Mouse (Mus musculus) forebrain, embryonic 15.5 days (tissue): ENCODE results near the gene Cyp17a1. TPM values are rescaled to one million over a fixed set of nuclear protein-coding genes. Genes with fewer than 3 reads are reported as not detected.

Source experiments
- ATAC-seq: fragments of 200-750 bp; cut with Nextera tagmentation; replicated peaks from 2 replicates; pipeline ENCODE4 v1.8.0; 2017; ENCODE audit warnings: mild to moderate bottlenecking, moderate TSS enrichment, moderate library complexity
- H3K27ac ChIP-seq: fragments of 300-500 bp; sonication (generic); replicated peaks from 2 replicates; pipeline ENCODE4 v1.5.1; 2015; ENCODE audit warnings: mild to moderate bottlenecking, inconsistent platforms
- H3K27me3 ChIP-seq: fragments of 300-500 bp; sonication (generic); 2 replicates; pipeline ENCODE4 v1.6.1; 2015; ENCODE audit warnings: inconsistent platforms
- H3K36me3 ChIP-seq: fragments of 300-500 bp; sonication (generic); 2 replicates; pipeline ENCODE4 v1.6.1; 2015; ENCODE audit warnings: mild to moderate bottlenecking, inconsistent platforms
- H3K4me1 ChIP-seq: fragments of 300-500 bp; sonication (generic); 2 replicates; pipeline ENCODE4 v1.6.1; 2015; ENCODE audit warnings: inconsistent platforms
- H3K4me2 ChIP-seq: fragments of 300-500 bp; sonication (generic); replicated peaks from 2 replicates; pipeline ENCODE4 v1.6.1; 2015; ENCODE audit warnings: mild to moderate bottlenecking, inconsistent platforms
- H3K4me3 ChIP-seq: fragments of 300-500 bp; sonication (generic); 2 replicates; pipeline ENCODE4 v1.5.1; 2015; ENCODE audit warnings: mild to moderate bottlenecking, inconsistent platforms
- H3K9ac ChIP-seq: fragments of 300-500 bp; sonication (generic); replicated peaks from 2 replicates; pipeline ENCODE4 v1.6.1; 2015; ENCODE audit warnings: mild to moderate bottlenecking, inconsistent platforms
- H3K9me3 ChIP-seq: fragments of 300-500 bp; sonication (generic); 2 replicates; pipeline ENCODE4 v1.6.1; 2016; ENCODE audit warnings: inconsistent platforms
- WGBS: fragments of 180-500 bp; shearing (Covaris S2); methylation state at CpG from one replicate; pipeline ENCODE4 v1.1.7; 2015; ENCODE audit warnings: mixed read lengths; 5-methylcytosine and 5-hydroxymethylcytosine counted together
- polyA plus RNA-seq: library from polyadenylated mRNA; unstranded; fragments of >200 nt; fragmentation: Nextera tagmentation; extraction: Ambion mirVana; gene quantifications from 2 replicates; pipeline ENCODE4 v1.2.1, GENCODE M21; 2015

Gene Cyp17a1
- polyA plus RNA-seq: not detected in 2 replicates

DNA sequence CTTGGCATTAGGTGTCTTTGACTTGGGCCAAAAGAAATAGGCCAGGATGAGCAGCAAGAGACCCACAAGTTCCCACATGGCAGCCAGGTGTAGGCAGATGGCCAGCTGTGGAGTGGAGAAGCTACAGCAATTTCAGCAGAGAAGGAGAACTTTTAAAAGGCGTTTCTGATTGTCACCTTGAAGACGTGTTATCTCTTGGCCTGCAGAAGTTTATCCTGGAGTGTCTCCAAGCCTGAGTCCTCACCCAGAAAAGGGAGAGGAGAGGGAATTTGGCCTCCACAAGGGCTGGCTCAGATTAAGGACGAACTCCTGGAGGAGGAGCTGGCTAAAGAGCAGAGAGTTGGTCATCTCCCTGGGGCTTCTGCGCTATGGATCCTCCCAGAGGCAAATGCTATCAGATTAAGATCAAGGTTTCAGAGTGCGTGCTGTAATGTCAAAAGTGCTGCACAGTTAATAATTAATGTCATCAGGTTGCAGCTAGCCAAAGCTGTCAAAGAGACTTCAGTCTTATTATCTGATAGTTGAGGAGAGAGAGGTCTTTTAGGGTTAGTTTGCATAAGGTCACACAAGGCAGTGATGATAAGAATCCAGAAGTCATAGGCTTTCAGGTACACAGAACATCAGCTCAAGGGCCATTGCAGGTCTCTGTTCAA lies at the start of gene Cyp17a1:
Gene Cyp17a1, minus strand, starts transcription at position 407 of the 653 bp plus-strand sequence.
- ATAC-seq: no peak
- Histone ChIP-seq H3K27ac (no peak within 1 kb of the TSS), H3K4me2 (no peak within 1 kb of the TSS), H3K36me3 (no peaks in the 10 kb centered on the region), H3K9ac (no peak within 1 kb of the TSS), H3K4me1 (no peaks in the 10 kb centered on the region), H3K4me3 (no peak within 1 kb of the TSS), H3K27me3 (no peaks in the 10 kb centered on the region), H3K9me3 (no peaks in the 10 kb centered on the region)
- 74% methylated on average over 5 of the region's 5 CpGs for WGBS

DNA sequence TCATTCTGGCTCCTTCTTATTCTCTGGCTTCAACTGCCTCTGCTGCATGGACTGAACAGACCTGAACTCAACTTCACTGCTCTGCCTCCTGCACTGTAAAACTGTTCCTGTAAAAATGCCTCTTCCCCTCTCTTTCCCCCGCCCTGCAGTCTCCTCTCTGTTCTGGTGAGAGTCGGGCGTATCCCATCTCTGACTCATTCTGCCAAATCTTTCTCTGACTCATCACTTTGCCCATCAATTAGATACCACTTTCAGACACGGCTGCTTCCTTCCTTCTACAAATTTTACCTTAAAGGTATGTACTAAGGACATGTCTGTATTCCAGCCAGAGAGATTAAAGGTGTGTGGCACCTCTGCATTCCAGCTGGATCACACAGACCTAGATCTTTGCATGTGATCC lies 45.2 kb upstream of the Cyp17a1 start:
- H3K4me3 ChIP-seq: no peak overlapping the region
- no peak overlapping the region for H3K27ac ChIP-seq
- no peaks in the 10 kb centered on the region for H3K27me3 ChIP-seq
- H3K9me3 ChIP-seq: no peaks in the 10 kb centered on the region
- H3K4me2 ChIP-seq: no peak overlapping the region
- H3K9ac ChIP-seq: no peak overlapping the region
- no peaks in the 10 kb centered on the region for H3K4me1 ChIP-seq
- no peak for ATAC-seq
- H3K36me3 ChIP-seq: 0 out of 2 replicates have a peak, but pooled peaks cover 3% of the 10 kb centered on the region
- 80% methylated on average over 4 of the region's 4 CpGs for WGBS

DNA sequence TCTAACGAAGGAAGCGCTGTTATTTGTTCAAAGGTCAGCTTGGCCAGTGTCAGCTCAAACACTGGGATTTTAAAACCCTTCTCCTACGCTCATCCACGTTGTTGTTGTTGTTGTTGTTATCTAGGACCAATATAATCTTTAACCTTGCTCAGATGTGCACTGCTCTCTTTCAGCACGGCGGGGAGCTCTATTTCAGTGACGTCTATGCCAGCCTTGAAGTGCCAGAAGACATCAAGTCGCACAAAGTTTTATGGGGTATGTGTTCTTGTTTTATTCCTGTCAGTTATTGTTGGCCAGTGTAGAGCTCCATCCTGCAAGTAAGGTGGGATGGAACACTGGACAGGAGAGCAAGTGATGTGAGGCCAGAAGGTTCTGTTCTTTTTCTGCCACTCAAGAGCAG lies 42.0 kb upstream of the Cyp17a1 start:
- Histone ChIP-seq H3K9ac (no peak overlapping the region), H3K27me3 (no peaks in the 10 kb centered on the region), H3K4me3 (no peak overlapping the region), H3K27ac (no peak overlapping the region), H3K36me3 (no peaks in the 10 kb centered on the region), H3K4me1 (no peaks in the 10 kb centered on the region), H3K9me3 (no peaks in the 10 kb centered on the region), H3K4me2 (no peak overlapping the region)
- ATAC-seq: no peak
- WGBS: 85% methylated on average over 8 of the region's 8 CpGs

DNA sequence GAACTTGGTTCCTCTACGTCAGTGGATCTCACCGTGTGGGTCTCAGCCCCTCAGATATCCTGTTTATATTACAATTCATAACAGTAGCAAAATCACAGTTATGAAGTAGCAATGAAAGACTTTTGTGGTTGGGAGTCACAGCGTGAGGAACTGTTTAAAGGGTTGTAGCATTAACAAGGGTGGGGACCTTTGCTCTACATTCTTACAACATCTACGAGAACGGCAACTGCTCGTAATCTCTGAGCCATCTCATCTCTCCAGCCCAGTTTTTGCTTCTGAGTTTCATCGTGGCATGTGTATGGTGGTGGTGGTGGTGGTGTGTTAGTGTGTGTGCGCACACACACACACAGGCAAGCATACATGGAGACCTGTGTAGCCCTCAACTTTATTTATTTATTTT lies 41.3 kb upstream of the Cyp17a1 start:
- H3K27ac ChIP-seq: no peak overlapping the region
- no peak overlapping the region for H3K9ac ChIP-seq
- no peak overlapping the region for H3K4me3 ChIP-seq
- H3K4me1 ChIP-seq: no peaks in the 10 kb centered on the region
- no peaks in the 10 kb centered on the region for H3K27me3 ChIP-seq
- no peaks in the 10 kb centered on the region for H3K9me3 ChIP-seq
- H3K36me3 ChIP-seq: no peaks in the 10 kb centered on the region
- no peak overlapping the region for H3K4me2 ChIP-seq
- no peak for ATAC-seq
- WGBS: 91% methylated on average over 8 of the region's 8 CpGs

DNA sequence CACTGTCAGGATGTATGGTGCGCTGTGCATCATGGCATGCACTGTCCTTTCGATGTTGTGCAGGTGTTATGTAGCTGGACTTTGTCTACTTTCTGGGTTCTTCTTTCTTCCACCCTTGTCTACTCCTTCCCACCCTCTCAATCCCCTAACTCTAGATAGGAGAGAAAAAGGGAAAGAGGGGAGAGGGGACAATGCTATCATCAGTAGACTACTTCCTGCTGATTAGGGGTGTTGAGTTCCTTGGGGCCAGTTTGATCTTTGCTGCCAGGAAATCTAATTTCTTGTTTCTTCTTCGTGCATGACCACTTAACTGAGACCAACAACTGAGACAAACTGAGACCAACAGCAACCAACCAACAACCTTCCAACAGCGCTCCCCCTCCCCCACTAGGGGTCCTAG lies 37.6 kb upstream of the Cyp17a1 start:
- Histone ChIP-seq H3K9me3 (no peaks in the 10 kb centered on the region), H3K27ac (no peak overlapping the region), H3K4me1 (peaks cover 10% of the 10 kb centered on the region), H3K9ac (no peak overlapping the region), H3K36me3 (no peaks in the 10 kb centered on the region), H3K27me3 (no peaks in the 10 kb centered on the region), H3K4me2 (no peak overlapping the region), H3K4me3 (no peak overlapping the region)
- 95% methylated on average over 4 of the region's 4 CpGs for WGBS
- no peak for ATAC-seq

DNA sequence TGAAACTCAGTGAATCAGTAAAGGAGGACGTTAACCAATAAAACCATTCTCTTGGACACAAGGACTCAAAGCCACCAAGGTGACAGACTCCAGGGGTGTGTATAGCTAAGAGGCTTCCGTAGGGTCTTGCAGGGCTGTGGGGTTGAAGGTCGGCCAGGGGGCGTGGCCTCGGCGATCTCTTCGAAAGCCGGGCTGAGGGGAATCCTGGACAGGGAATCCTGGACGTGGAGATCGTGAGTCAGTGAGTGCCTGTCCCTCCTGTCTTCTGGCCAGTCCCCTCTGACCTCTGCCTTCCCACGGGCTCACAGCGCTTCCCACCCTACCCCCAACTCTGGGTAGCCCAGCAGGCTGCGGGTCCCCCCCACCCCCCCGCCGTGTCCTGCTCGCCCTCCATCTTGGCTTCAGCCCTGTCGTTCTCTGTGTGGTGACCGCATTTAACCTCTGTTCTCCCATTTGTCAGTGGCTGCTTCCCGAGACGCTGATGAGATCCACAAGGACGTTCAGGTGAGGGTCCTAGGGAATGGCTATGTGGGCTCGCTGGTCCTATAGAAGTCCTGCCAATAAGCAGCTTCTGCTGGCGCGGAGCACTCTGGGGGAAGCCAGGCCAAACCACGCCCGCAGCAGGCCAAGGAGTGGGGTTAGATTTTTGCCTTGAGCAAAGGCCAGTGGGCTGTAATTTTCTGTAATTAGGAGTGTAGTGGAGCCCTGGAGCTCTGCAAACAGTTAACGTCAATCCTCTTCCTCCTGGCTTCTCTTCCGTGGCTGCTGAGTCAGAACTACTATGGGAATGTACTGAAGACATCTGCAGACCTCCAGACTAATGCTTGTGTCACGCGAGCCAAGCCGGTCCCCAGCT lies 34.6 kb upstream of the Cyp17a1 start, which contains the start of gene As3mt:
Gene As3mt, plus strand, starts transcription at position 163 of the 856 bp plus-strand sequence.
- H3K9me3 ChIP-seq: no peaks in the 10 kb centered on the region
- H3K36me3 ChIP-seq: no peaks in the 10 kb centered on the region
- no peak for ATAC-seq
- WGBS: 13% methylated on average over 31 of the region's 31 CpGs
- no peak within 1 kb of the TSS for H3K27ac ChIP-seq
- H3K4me3 ChIP-seq: peak within 1 kb of the TSS; percentile 40
- peak within 1 kb of the TSS; percentile 51 for H3K4me2 ChIP-seq
- H3K9ac ChIP-seq: peak within 1 kb of the TSS; percentile 29; the same call in 1 of the 2 replicates
- H3K4me1 ChIP-seq: peaks cover 10% of the 10 kb centered on the region
- H3K27me3 ChIP-seq: no peaks in the 10 kb centered on the region

DNA sequence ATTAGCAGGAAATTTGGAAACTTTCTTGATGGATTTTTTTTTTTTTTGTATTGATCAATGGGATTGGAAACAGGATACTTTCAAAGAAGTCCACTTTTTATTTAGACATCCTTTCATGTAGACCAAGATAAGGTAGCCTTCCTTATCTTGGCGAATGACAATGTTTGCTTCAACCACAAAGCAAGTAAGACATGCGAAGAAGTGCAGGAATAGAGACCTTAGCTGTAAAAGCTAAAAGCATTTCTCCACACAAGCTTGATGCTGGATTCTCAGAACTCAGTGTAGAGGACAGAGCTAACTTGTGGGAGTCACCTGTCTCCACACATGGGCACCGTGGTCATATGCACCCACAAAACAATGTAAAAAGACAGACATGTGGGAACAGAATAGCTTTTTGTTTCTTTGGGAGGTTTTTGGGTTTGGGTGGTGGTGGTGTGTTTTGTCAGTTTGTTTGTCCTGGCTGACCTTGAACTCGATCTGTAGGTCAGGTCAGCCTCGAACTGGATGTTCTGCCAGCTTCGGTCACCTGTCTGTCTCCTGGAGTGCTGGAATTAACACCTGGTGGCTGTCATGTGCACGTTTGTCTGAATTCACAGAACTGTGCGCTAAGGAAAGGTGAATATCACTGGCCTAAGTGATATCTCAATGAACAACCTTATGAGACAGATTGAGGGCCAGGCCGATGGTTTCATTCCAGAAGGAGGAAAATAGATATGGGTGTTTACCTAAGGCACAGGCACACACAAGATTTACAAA lies 33.7 kb upstream of the Cyp17a1 start:
- Histone ChIP-seq H3K27ac (no peak overlapping the region), H3K9me3 (no peaks in the 10 kb centered on the region), H3K4me2 (no peak overlapping the region), H3K4me1 (peaks cover 10% of the 10 kb centered on the region), H3K27me3 (no peaks in the 10 kb centered on the region), H3K36me3 (no peaks in the 10 kb centered on the region), H3K9ac (no peak overlapping the region), H3K4me3 (peak overlapping the region; percentile 40; the same call in 1 of the 2 replicates)
- no peak for ATAC-seq
- 80% methylated on average over 9 of the region's 9 CpGs for WGBS

DNA sequence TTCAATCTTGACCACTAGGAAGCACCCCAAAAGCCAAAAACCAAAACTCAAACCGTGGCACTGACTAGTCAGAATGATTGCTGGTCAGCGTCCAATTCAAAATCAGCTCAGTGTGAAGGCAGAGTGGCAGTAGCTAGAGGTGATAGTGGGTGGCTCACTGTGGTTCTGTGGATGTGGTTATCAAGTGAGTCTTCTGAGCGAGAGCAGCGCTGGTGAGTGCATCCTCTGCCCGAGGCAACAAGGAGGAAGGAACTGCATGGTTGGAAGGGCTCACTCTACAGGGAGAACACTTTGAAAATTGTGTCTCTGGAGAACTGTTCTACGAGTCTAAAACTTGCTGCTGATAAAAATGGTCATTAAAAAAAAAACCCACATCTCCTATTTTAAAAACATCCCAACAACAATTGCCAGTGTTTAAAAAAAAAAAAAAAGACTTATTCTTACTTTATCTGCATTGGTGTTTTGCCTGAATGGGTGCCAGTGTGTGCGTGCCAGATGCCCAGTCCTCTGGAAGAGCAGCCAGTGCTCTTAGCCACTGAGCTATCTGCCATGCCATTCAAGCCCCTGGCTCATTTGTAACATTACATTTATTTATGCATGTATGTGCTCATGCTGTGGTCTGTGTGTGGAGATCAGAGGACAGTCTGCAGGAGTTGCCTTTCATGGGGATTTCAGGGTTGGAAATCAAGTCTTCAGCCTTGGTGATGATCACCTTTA lies 33.0 kb upstream of the Cyp17a1 start:
- ATAC-seq: no peak
- Histone ChIP-seq H3K27ac (no peak overlapping the region), H3K4me1 (peaks cover 10% of the 10 kb centered on the region), H3K36me3 (no peaks in the 10 kb centered on the region), H3K4me2 (no peak overlapping the region), H3K9me3 (no peaks in the 10 kb centered on the region), H3K9ac (no peak overlapping the region), H3K4me3 (no peak overlapping the region), H3K27me3 (no peaks in the 10 kb centered on the region)
- 70% methylated on average over 7 of the region's 7 CpGs for WGBS

DNA sequence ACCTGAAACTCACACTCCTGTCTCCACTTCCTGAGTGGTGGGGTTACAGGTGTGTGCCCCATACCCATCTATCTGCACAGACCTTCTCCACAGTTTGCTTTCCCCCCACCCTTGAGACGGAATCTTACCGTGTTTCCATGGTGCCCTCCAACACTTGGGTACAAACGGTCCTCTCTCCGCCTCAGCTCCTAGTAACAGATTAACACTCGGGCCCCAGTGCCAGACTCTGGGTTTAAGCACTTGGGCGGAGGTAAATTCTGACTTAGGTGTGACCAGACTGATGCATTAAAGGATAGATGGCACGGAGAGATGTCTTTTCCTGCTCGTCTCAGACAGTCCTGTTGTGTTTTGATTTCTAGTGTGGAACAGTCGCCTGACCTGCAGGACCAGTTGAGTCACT lies 28.2 kb upstream of the Cyp17a1 start:
- no peak overlapping the region for H3K27ac ChIP-seq
- no peaks in the 10 kb centered on the region for H3K4me1 ChIP-seq
- no peak overlapping the region for H3K4me2 ChIP-seq
- H3K36me3 ChIP-seq: no peaks in the 10 kb centered on the region
- H3K9me3 ChIP-seq: no peaks in the 10 kb centered on the region
- ATAC-seq: no peak
- no peaks in the 10 kb centered on the region for H3K27me3 ChIP-seq
- WGBS: 92% methylated on average over 9 of the region's 9 CpGs
- no peak overlapping the region for H3K4me3 ChIP-seq
- no peak overlapping the region for H3K9ac ChIP-seq

DNA sequence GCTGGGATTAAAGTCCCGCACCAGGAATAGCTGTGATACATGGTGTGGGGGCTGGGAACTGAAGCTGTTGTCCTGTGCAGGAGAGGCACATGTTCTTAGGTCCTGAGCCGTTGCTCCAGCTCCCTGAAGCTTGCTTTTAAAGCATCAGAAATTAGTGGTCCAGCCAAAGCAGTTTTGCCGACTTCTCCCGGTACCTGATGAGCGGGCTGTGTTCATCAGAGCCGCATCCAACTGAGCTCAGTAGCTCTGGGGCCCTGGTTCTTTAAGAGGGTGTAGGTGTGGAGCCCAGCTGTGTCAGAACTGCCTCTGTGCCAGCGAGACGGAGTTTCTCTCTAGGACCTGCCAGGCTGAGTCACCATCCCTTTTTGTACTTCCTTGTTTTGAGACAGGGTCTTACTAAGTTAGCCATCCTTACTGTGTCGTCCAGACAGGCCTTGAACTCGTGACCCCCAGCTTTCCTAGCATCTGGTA lies 26.1 kb upstream of the Cyp17a1 start:
- Histone ChIP-seq H3K4me3 (no peak overlapping the region), H3K9ac (no peak overlapping the region), H3K4me2 (no peak overlapping the region), H3K9me3 (no peaks in the 10 kb centered on the region), H3K4me1 (no peaks in the 10 kb centered on the region), H3K27ac (no peak overlapping the region), H3K36me3 (no peaks in the 10 kb centered on the region), H3K27me3 (no peaks in the 10 kb centered on the region)
- WGBS: 84% methylated on average over 10 of the region's 10 CpGs
- no peak for ATAC-seq

DNA sequence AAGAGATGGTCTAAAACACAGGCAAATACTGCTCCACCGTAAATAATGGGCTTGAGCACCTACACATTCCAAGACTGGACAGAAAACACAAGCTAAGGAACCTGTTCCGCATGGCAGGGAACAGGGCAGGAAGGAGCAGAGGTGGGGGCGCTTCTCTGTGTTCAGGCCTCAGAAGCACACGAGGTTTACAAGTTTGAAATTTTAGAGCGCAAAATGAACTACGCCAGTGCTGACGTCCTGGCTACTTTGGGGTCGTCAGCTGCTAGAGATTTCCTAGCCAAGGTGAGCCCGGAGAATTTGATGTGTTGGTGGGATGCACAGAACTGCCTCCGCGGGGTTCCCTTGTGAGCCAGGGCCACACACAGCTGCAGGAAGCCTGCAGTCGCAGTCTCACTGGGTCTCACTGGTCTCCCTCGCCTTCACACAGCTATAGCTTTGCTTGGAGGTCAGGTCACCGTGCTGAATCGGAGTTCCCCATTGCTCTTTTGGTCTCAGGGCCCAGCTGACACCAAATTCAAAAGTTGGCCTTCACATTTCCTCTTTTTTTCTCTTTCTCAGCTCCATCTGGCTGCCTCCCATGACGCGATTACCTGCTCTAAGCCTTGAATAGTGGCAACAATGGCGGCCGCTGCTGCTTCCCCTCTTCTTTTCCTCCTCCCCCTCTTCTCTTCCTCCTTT lies 25.0 kb upstream of the Cyp17a1 start:
- no peaks in the 10 kb centered on the region for H3K9me3 ChIP-seq
- H3K27me3 ChIP-seq: no peaks in the 10 kb centered on the region
- WGBS: 48% methylated on average over 19 of the region's 19 CpGs
- no peak overlapping the region for H3K9ac ChIP-seq
- ATAC-seq: no peak
- no peak overlapping the region for H3K27ac ChIP-seq
- H3K4me1 ChIP-seq: no peaks in the 10 kb centered on the region
- H3K4me2 ChIP-seq: no peak overlapping the region
- H3K36me3 ChIP-seq: no peaks in the 10 kb centered on the region
- H3K4me3 ChIP-seq: no peak overlapping the region
